9 mouse cellular contexts compared by ENCODE assay signal in the genomic region with DNA sequence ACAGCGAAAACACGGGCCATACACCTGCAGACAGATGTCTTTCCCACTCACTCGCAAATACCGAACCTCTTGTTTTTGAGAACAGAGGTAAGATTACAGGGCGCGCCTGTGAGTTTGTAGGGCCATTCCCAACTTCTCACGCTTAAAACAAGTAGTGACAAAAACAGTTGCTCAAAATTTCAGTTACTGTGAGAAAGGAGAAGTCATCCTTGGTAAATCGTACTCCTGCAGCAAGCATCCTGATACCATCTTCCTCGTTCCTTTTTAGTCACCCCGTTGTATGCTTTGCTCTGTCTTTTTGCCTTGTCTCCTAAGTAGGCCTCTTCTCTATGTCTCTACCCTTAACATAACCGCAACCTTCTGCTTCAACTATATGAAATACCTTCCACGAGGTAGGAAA. TPM values are rescaled to one million over a fixed set of nuclear protein-coding genes. Genes with fewer than 3 reads are reported as not detected.
A peak's percentile ranks its signal among the peaks of the same experiment; 100 is the strongest.
DNase-seq lines count a peak whose midpoint lies in the region; ATAC-seq and TF ChIP-seq lines count a peak whose summit lies in the region.
"Had no signal": no experiment of that assay in that cellular context is flagged by ENCODE, and none has a peak within 500 bp of the region (broad histone marks: within the 10 kb centered on the region; RNA-seq: fewer than 3 reads in every experiment).

No protein-coding gene starts in this region.

- ATAC-seq in heart, embryonic 13.5 days (ENCODE audit: extremely low read depth, insufficient number of reproducible peaks, low FRiP score, low TSS enrichment): no peak
- no peak for ATAC-seq in lung, postnatal 0 days
- ATAC-seq in embryonic facial prominence, embryonic 15.5 days (ENCODE audit: insufficient number of reproducible peaks, low FRiP score, low TSS enrichment, low read depth): no peak
- ATAC-seq in megakaryocyte progenitor cell, adult 5-6 weeks (replicated peaks; ENCODE audit: poor library complexity): 0 out of 2 replicates have a peak, but pooled peaks have one; percentile 8
- ATAC-seq in erythroblast, adult 5-6 weeks (replicated peaks; ENCODE audit: low FRiP score, poor library complexity, severe bottlenecking): no peak

- 0 out of 2 replicates have a peak overlapping the region, but pooled peaks have one; percentile 88 for H3K9ac ChIP-seq in heart, embryonic 13.5 days
- H3K9ac ChIP-seq in lung, postnatal 0 days (replicated peaks; ENCODE audit: low read depth): no peak overlapping the region
- no peak overlapping the region for H3K9ac ChIP-seq in embryonic facial prominence, embryonic 15.5 days

- TF ChIP-seq CTCF in lung, postnatal 0 days (IDR thresholded peaks at IDR 0.05): no peak

- H3K4me3 ChIP-seq in heart, embryonic 13.5 days: no peak overlapping the region
- H3K4me3 ChIP-seq in lung, postnatal 0 days (ENCODE audit: low read depth, low read length): no peak overlapping the region
- 0 out of 2 replicates have a peak overlapping the region, but pooled peaks have one; percentile 60 for H3K4me3 ChIP-seq in embryonic facial prominence, embryonic 15.5 days (replicated peaks)

- no peaks in the 10 kb centered on the region for H3K9me3 ChIP-seq in heart, embryonic 13.5 days
- no peaks in the 10 kb centered on the region for H3K9me3 ChIP-seq in lung, postnatal 0 days (ENCODE audit: low read length)
- no peaks in the 10 kb centered on the region for H3K9me3 ChIP-seq in embryonic facial prominence, embryonic 15.5 days (replicated peaks)
- H3K9me3 ChIP-seq: megakaryocyte, embryonic 14.5 days had no signal

- no peaks in the 10 kb centered on the region for H3K36me3 ChIP-seq in heart, embryonic 13.5 days
- H3K36me3 ChIP-seq in lung, postnatal 0 days (ENCODE audit: insufficient read depth, low read length): no peaks in the 10 kb centered on the region
- no peaks in the 10 kb centered on the region for H3K36me3 ChIP-seq in embryonic facial prominence, embryonic 15.5 days

- TF ChIP-seq EP300 in lung, postnatal 0 days (IDR thresholded peaks at IDR 0.05): no peak

- WGBS in heart, embryonic 13.5 days: 76% methylated on average over 12 of the region's 12 CpGs
- 85% methylated on average over 12 of the region's 12 CpGs for WGBS in lung, postnatal 0 days
- 87% methylated on average over 12 of the region's 12 CpGs for WGBS in embryonic facial prominence, embryonic 15.5 days

- peaks cover 25% of the 10 kb centered on the region for H3K4me1 ChIP-seq in heart, embryonic 13.5 days
- no peaks in the 10 kb centered on the region for H3K4me1 ChIP-seq in lung, postnatal 0 days (ENCODE audit: insufficient read depth, low read depth, low read length)
- H3K4me1 ChIP-seq in embryonic facial prominence, embryonic 15.5 days: 0 out of 2 replicates have a peak, but pooled peaks cover 4% of the 10 kb centered on the region

- H3K4me2 ChIP-seq in heart, embryonic 13.5 days: peak overlapping the region; percentile 69
- peak overlapping the region; percentile 75; the same call in 1 of the 2 replicates for H3K4me2 ChIP-seq in lung, postnatal 0 days (replicated peaks; ENCODE audit: low read depth, low read length)
- H3K4me2 ChIP-seq in embryonic facial prominence, embryonic 15.5 days (replicated peaks): no peak overlapping the region

- DNase-seq in heart, postnatal 4 days: no peak
- no peak for DNase-seq in lung, postnatal 0 days (ENCODE audit: low spot score)
- DNase-seq in lung, postnatal 25 days (ENCODE audit: low spot score): no peak
- DNase-seq in right cerebral cortex, postnatal 14 days: no peak

- no peaks in the 10 kb centered on the region for H3K27me3 ChIP-seq in heart, embryonic 13.5 days (replicated peaks)
- no peaks in the 10 kb centered on the region for H3K27me3 ChIP-seq in lung, postnatal 0 days (replicated peaks; ENCODE audit: insufficient read depth, low read length)
- H3K27me3 ChIP-seq in embryonic facial prominence, embryonic 15.5 days: no peaks in the 10 kb centered on the region

- peak overlapping the region; percentile 5; the same call in 1 of the 2 replicates for H3K27ac ChIP-seq in heart, embryonic 13.5 days (replicated peaks)
- H3K27ac ChIP-seq in lung, postnatal 0 days (ENCODE audit: low read length): no peak overlapping the region
- H3K27ac ChIP-seq in embryonic facial prominence, embryonic 15.5 days (replicated peaks): no peak overlapping the region

RNA-seq across cellular contexts. Expression of gene Cd1d1, which starts 0.8 kb away (rescaled TPM):
- 53.0 and 56.4 TPM in 2 replicates for polyA plus RNA-seq in heart, embryonic 13.5 days (2015; fragmentation: Nextera tagmentation; extraction: Ambion mirVana)
- total RNA-seq in heart, postnatal 4 days (2021): 10 to 100 TPM; 17.4 to 20.4 TPM
- polyA plus RNA-seq in lung, postnatal 0 days (2015; fragmentation: Nextera tagmentation; extraction: Ambion mirVana): 20.0 and 25.1 TPM in 2 replicates
- polyA plus RNA-seq in embryonic facial prominence, embryonic 15.5 days (2015; fragmentation: Nextera tagmentation; extraction: Ambion mirVana): 51.5 and 62.2 TPM in 2 replicates
- total RNA-seq in megakaryocyte progenitor cell, adult 5-6 weeks (2015): 36.5 and 40.8 TPM in 2 replicates
- total RNA-seq in megakaryocyte progenitor cell, adult 5-6 weeks (2017): 20.7 and 23.7 TPM in 2 replicates
- total RNA-seq in erythroblast, adult 5-6 weeks (2015; ENCODE audit: low replicate concordance): 5.6 and 15.0 TPM in 2 replicates
- total RNA-seq in erythroblast, adult 5-6 weeks (2017; ENCODE audit: low replicate concordance): 0.98 and 4.2 TPM in 2 replicates
